In genomic region chr7:114874032-114874441, GRCm38 (mm10) we compare ENCODE assay signal across 9 mouse cellular contexts.
DNase-seq lines count a peak whose midpoint lies in the region; ATAC-seq lines count a peak whose summit lies in the region.
"Had no signal": no experiment of that assay in that cellular context is flagged by ENCODE, and none has a peak within 500 bp of the region (broad histone marks: within the 10 kb centered on the region; RNA-seq: fewer than 3 reads in every experiment).

No protein-coding gene starts in this region.

- WGBS in kidney, embryonic 15.5 days, result 20% methylated on average over 6 of the region's 6 CpGs
- 23% methylated on average over 6 of the region's 6 CpGs for WGBS in stomach, embryonic 14.5 days

- H3K4me2 ChIP-seq in kidney, embryonic 15.5 days, result peak overlapping the region; percentile 44
- peak overlapping the region; percentile 31 for H3K4me2 ChIP-seq in stomach, embryonic 14.5 days (replicated peaks; ENCODE audit: low read depth, low read length)
- H3K4me2 ChIP-seq: liver, embryonic 15.5 days had no signal

- no peak overlapping the region for H3K27ac ChIP-seq in kidney, embryonic 15.5 days
- no peak overlapping the region for H3K27ac ChIP-seq in stomach, embryonic 14.5 days (ENCODE audit: low read length)
- H3K27ac ChIP-seq: liver, embryonic 15.5 days had no signal

- no peaks in the 10 kb centered on the region for H3K27me3 ChIP-seq in kidney, embryonic 15.5 days
- H3K27me3 ChIP-seq in stomach, embryonic 14.5 days (ENCODE audit: control insufficient read depth, insufficient read depth, low read length), result no peaks in the 10 kb centered on the region
- H3K27me3 ChIP-seq: liver, embryonic 15.5 days had no signal

- no peaks in the 10 kb centered on the region for H3K9me3 ChIP-seq in kidney, embryonic 15.5 days (replicated peaks)
- H3K9me3 ChIP-seq in stomach, embryonic 14.5 days (ENCODE audit: control insufficient read depth, low read depth, low read length), result no peaks in the 10 kb centered on the region
- H3K9me3 ChIP-seq: liver, embryonic 15.5 days had no signal

- no peak overlapping the region for H3K4me3 ChIP-seq in kidney, embryonic 15.5 days (replicated peaks)
- H3K4me3 ChIP-seq in stomach, embryonic 14.5 days (ENCODE audit: low read depth, low read length), result no peak overlapping the region
- H3K4me3 ChIP-seq: liver, embryonic 15.5 days had no signal

- no peak overlapping the region for H3K9ac ChIP-seq in kidney, embryonic 15.5 days
- no peak overlapping the region for H3K9ac ChIP-seq in stomach, embryonic 14.5 days (replicated peaks; ENCODE audit: low read depth, low read length)
- H3K9ac ChIP-seq: liver, embryonic 15.5 days had no signal

- no peak for DNase-seq in kidney, adult 11 months
- DNase-seq in Muller cell, postnatal 12 days (ENCODE audit: inconsistent ontology term), result peak; percentile 75
- peak; percentile 86 for DNase-seq in left cerebral cortex, postnatal 4 days
- no peak for DNase-seq in spleen, adult 12 weeks (ENCODE audit: low spot score)

- intact Hi-C loops in left cerebral cortex, postnatal 4 days (cut with DNase I), result loop anchor here (5.0 kb wide), 1 partner anchor 1163 kb away; the partner anchor contains the start of genes 1110004F10Rik and Sox6

- no peaks in the 10 kb centered on the region for H3K4me1 ChIP-seq in kidney, embryonic 15.5 days
- peaks cover 5% of the 10 kb centered on the region; the same call in 1 of the 2 replicates for H3K4me1 ChIP-seq in stomach, embryonic 14.5 days (ENCODE audit: control insufficient read depth, insufficient read depth, low read length)
- H3K4me1 ChIP-seq: liver, embryonic 15.5 days had no signal

- H3K36me3 ChIP-seq in kidney, embryonic 15.5 days, result no peaks in the 10 kb centered on the region
- H3K36me3 ChIP-seq in stomach, embryonic 14.5 days (ENCODE audit: control insufficient read depth, insufficient read depth, low read length), result no peaks in the 10 kb centered on the region
- H3K36me3 ChIP-seq: liver, embryonic 15.5 days had no signal

- no peak for ATAC-seq in kidney, embryonic 15.5 days (replicated peaks; ENCODE audit: low FRiP score)
- peak; percentile 52; the same call in 1 of the 2 replicates for ATAC-seq in common myeloid progenitor, adult 5-6 weeks (replicated peaks; ENCODE audit: low read depth, poor library complexity, severe bottlenecking)
- peak; percentile 25 to 58; a peak in 2 of 4 replicates for ATAC-seq in hematopoietic stem cell, adult 5-6 weeks (replicated peaks in 1 of 2; ENCODE audit: insufficient read depth in 1 of 2, low FRiP score in 2 of 2, low TSS enrichment in 1 of 2, low read depth in 1 of 2, poor library complexity in 2 of 2, severe bottlenecking in 2 of 2)
- no peak for ATAC-seq in stomach, embryonic 14.5 days (ENCODE audit: insufficient number of reproducible peaks, insufficient read depth, low FRiP score, low read depth)

Comparison
In these comparisons a context has a peak if more than half of its experiments do, and no peak if none do; other contexts are left out.
1. ATAC-seq: peak in common myeloid progenitor, adult 5-6 weeks (single experiment) and hematopoietic stem cell, adult 5-6 weeks (2 of 2); none in kidney, embryonic 15.5 days (single experiment) and stomach, embryonic 14.5 days (single experiment).
2. DNase-seq: peak in Muller cell, postnatal 12 days (single experiment) and left cerebral cortex, postnatal 4 days (single experiment); none in kidney, adult 11 months (single experiment) and spleen, adult 12 weeks (single experiment).